Mouse (Mus musculus) heart, embryonic 15.5 days (tissue): ENCODE results near the gene Wnt9a. TPM values are rescaled to one million over a fixed set of nuclear protein-coding genes. Genes with fewer than 3 reads are reported as not detected.

Experiments
- ATAC-seq: fragments of 200-750 bp; cut with Nextera tagmentation; replicated peaks from 2 replicates; pipeline ENCODE4 v1.8.0; 2017; ENCODE audit warnings: low read depth, moderate TSS enrichment; ENCODE audit not compliant: insufficient number of reproducible peaks, insufficient read depth, low FRiP score
- H3K27ac ChIP-seq: fragments of 300-500 bp; sonication (generic); 2 replicates; pipeline ENCODE4 v1.5.1; 2015; ENCODE audit warnings: mild to moderate bottlenecking, inconsistent platforms
- H3K27me3 ChIP-seq: fragments of 300-500 bp; sonication (generic); 2 replicates; pipeline ENCODE4 v1.6.1; 2015; ENCODE audit warnings: inconsistent platforms
- H3K36me3 ChIP-seq: fragments of 300-500 bp; sonication (generic); 2 replicates; pipeline ENCODE4 v1.6.1; 2015; ENCODE audit warnings: mild to moderate bottlenecking, inconsistent platforms
- H3K4me1 ChIP-seq: fragments of 300-500 bp; sonication (generic); replicated peaks from 2 replicates; pipeline ENCODE4 v1.6.1; 2015; ENCODE audit warnings: inconsistent platforms
- H3K4me2 ChIP-seq: fragments of 300-500 bp; sonication (generic); 2 replicates; pipeline ENCODE4 v1.6.1; 2015; ENCODE audit warnings: inconsistent platforms, mild to moderate bottlenecking, moderate library complexity
- H3K4me3 ChIP-seq: fragments of 300-500 bp; sonication (generic); 2 replicates; pipeline ENCODE4 v1.5.1; 2015; ENCODE audit warnings: mild to moderate bottlenecking, inconsistent platforms
- H3K9ac ChIP-seq: fragments of 300-500 bp; sonication (generic); 2 replicates; pipeline ENCODE4 v1.6.1; 2015; ENCODE audit warnings: mild to moderate bottlenecking, inconsistent platforms
- H3K9me3 ChIP-seq: fragments of 300-500 bp; sonication (generic); replicated peaks from 2 replicates; pipeline ENCODE4 v1.6.1; 2016; ENCODE audit warnings: inconsistent platforms
- WGBS: fragments of 180-500 bp; shearing (Covaris S2); methylation state at CpG from one replicate; pipeline ENCODE4 v1.1.7; 2015; ENCODE audit warnings: mixed read lengths; 5-methylcytosine and 5-hydroxymethylcytosine counted together
- polyA plus RNA-seq: library from polyadenylated mRNA; unstranded; fragments of >200 nt; fragmentation: Nextera tagmentation; extraction: Ambion mirVana; gene quantifications from 2 replicates; pipeline ENCODE4 v1.2.1, GENCODE M21; 2015

The Wnt9a gene
- polyA plus RNA-seq, 1 experiment from 2014 or later: 2.3 TPM

GRCm38 (mm10) chr11:59305008-59305820 is 1.5 kb upstream of the Wnt9a start:
- Histone ChIP-seq H3K9ac (no peak overlapping the region), H3K9me3 (no peaks in the 10 kb centered on the region), H3K4me3 (no peak overlapping the region), H3K4me1 (peaks cover 41% of the 10 kb centered on the region), H3K27me3 (peaks cover 79% of the 10 kb centered on the region), H3K4me2 (no peak overlapping the region), H3K27ac (no peak overlapping the region), H3K36me3 (no peaks in the 10 kb centered on the region)
- no peak for ATAC-seq
- 35% methylated on average over 22 of the region's 22 CpGs for WGBS

- Histone ChIP-seq H3K27ac (no peak overlapping the region), H3K4me2 (peak overlapping the region; percentile 99), H3K36me3 (no peaks in the 10 kb centered on the region), H3K9ac (peak overlapping the region; percentile 75; the same call in 1 of the 2 replicates), H3K27me3 (peaks cover 74% of the 10 kb centered on the region), H3K4me3 (peak overlapping the region; percentile 78), H3K4me1 (peaks cover 41% of the 10 kb centered on the region), H3K9me3 (no peaks in the 10 kb centered on the region)
- no peak for ATAC-seq
- WGBS: 10% methylated on average over 10 of the region's 10 CpGs
These were observed 910 bp upstream of the Wnt9a start for GRCm38 (mm10) chr11:59305821-59306215.

GRCm38 (mm10) chr11:59307422-59308163 is 865 bp downstream of the Wnt9a start:
- H3K4me1 ChIP-seq: peaks cover 47% of the 10 kb centered on the region
- peak; percentile 42; the same call in 1 of the 2 replicates for ATAC-seq
- H3K27ac ChIP-seq: no peak overlapping the region
- WGBS: 2% methylated on average over 45 of the region's 45 CpGs
- H3K36me3 ChIP-seq: no peaks in the 10 kb centered on the region
- peak overlapping the region; percentile 99 for H3K4me2 ChIP-seq
- H3K4me3 ChIP-seq: peak overlapping the region; percentile 78
- peak overlapping the region; percentile 75; the same call in 1 of the 2 replicates for H3K9ac ChIP-seq
- no peaks in the 10 kb centered on the region for H3K9me3 ChIP-seq
- peaks cover 82% of the 10 kb centered on the region for H3K27me3 ChIP-seq

GRCm38 (mm10) chr11:59308164-59308542 is 1.4 kb downstream of the Wnt9a start:
- Histone ChIP-seq H3K4me2 (peak overlapping the region; percentile 99; the same call in 1 of the 2 replicates), H3K4me1 (peaks cover 52% of the 10 kb centered on the region), H3K4me3 (peak overlapping the region; percentile 78; the same call in 1 of the 2 replicates), H3K27ac (no peak overlapping the region), H3K27me3 (peaks cover 83% of the 10 kb centered on the region), H3K9me3 (no peaks in the 10 kb centered on the region), H3K9ac (no peak overlapping the region), H3K36me3 (no peaks in the 10 kb centered on the region)
- ATAC-seq: no peak
- 34% methylated on average over 12 of the region's 12 CpGs for whole genome bisulfite sequencing

- peaks cover 83% of the 10 kb centered on the region for H3K27me3 ChIP-seq
- H3K9ac ChIP-seq: 0 out of 2 replicates have a peak overlapping the region, but pooled peaks have one; percentile 15
- peaks cover 57% of the 10 kb centered on the region for H3K4me1 ChIP-seq
- ATAC-seq: no peak
- H3K4me2 ChIP-seq: peak overlapping the region; percentile 40
- WGBS: 46% methylated on average over 6 of the region's 6 CpGs
- peak overlapping the region; percentile 26 for H3K27ac ChIP-seq
- no peaks in the 10 kb centered on the region for H3K36me3 ChIP-seq
- H3K4me3 ChIP-seq: 0 out of 2 replicates have a peak overlapping the region, but pooled peaks have one; percentile 78
- no peaks in the 10 kb centered on the region for H3K9me3 ChIP-seq
These were observed 1.9 kb downstream of the Wnt9a start for GRCm38 (mm10) chr11:59308625-59309024.

- 0 out of 2 replicates have a peak overlapping the region, but pooled peaks have one; percentile 11 for H3K4me3 ChIP-seq
- H3K9me3 ChIP-seq: no peaks in the 10 kb centered on the region
- peak overlapping the region; percentile 15 for H3K9ac ChIP-seq
- ATAC-seq: peak; percentile 41; the same call in 1 of the 2 replicates
- no peaks in the 10 kb centered on the region for H3K36me3 ChIP-seq
- H3K4me1 ChIP-seq: peaks cover 55% of the 10 kb centered on the region
- 24% methylated on average over 12 of the region's 12 CpGs for WGBS
- H3K4me2 ChIP-seq: peak overlapping the region; percentile 40
- peak overlapping the region; percentile 26 for H3K27ac ChIP-seq
- peaks cover 77% of the 10 kb centered on the region for H3K27me3 ChIP-seq
These were observed 2.5 kb downstream of the Wnt9a start for GRCm38 (mm10) chr11:59309106-59309805.

DNA sequence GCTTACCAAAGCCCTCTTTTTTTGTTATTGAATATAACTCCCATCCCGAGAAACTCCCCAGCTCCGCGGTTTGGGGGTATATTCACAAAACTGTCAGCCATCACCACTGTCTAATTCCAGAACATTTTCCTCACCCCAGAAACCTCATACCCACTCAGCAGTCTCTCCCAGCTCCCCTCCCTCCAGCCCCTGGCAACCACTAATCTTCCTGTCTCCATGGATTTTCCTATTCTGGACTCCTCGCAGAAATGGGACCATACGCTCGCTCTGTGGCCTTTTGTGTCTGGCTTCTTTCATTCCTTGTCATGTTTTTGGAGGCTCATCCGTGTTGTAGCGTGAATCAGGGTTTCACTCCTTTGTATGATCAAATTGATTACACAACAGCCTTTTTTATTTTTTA is 3.2 kb downstream of the Wnt9a start:
- Histone ChIP-seq H3K27me3 (peaks cover 69% of the 10 kb centered on the region), H3K4me2 (no peak overlapping the region), H3K27ac (no peak overlapping the region), H3K4me3 (no peak overlapping the region), H3K9ac (no peak overlapping the region), H3K9me3 (no peaks in the 10 kb centered on the region), H3K36me3 (no peaks in the 10 kb centered on the region), H3K4me1 (peaks cover 55% of the 10 kb centered on the region)
- 66% methylated on average over 8 of the region's 8 CpGs for WGBS
- no peak for ATAC-seq

DNA sequence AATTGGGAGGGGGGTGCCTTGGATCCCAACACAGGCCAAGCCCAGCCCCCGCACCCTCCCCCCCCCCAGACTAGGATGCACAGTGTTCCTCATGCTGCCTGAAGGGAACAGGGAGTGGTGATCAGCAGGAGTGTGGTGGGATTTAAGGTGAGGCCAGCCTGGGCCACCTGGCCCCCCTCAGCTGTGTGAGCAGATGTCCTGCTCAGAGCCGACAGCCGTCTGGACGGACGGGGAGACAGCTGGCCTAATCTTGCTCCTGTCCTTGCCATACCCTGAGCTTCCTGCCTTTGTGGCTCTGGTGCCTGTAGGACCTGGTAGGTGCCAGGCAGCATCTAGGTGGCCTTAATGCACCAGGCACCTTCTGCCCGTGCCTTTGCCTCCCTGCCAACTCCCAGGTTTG is 5.3 kb downstream of the Wnt9a start:
- no peaks in the 10 kb centered on the region for H3K9me3 ChIP-seq
- 59% methylated on average over 6 of the region's 6 CpGs for WGBS
- no peak overlapping the region for H3K27ac ChIP-seq
- H3K27me3 ChIP-seq: peaks cover 56% of the 10 kb centered on the region
- H3K4me2 ChIP-seq: no peak overlapping the region
- H3K4me1 ChIP-seq: peaks cover 42% of the 10 kb centered on the region
- H3K4me3 ChIP-seq: no peak overlapping the region
- no peaks in the 10 kb centered on the region for H3K36me3 ChIP-seq
- H3K9ac ChIP-seq: no peak overlapping the region
- no peak for ATAC-seq

- Histone ChIP-seq H3K4me1 (peaks cover 37% of the 10 kb centered on the region), H3K27me3 (peaks cover 51% of the 10 kb centered on the region), H3K4me2 (no peak overlapping the region), H3K27ac (no peak overlapping the region), H3K36me3 (no peaks in the 10 kb centered on the region), H3K9me3 (no peaks in the 10 kb centered on the region), H3K9ac (no peak overlapping the region), H3K4me3 (no peak overlapping the region)
- no peak for ATAC-seq
- 36% methylated on average over 8 of the region's 8 CpGs for WGBS
These were observed 5.8 kb downstream of the Wnt9a start for GRCm38 (mm10) chr11:59312501-59312900.

- Histone ChIP-seq H3K27me3 (peaks cover 47% of the 10 kb centered on the region), H3K9ac (no peak overlapping the region)
- 53% methylated on average over 17 of the region's 17 CpGs for WGBS
These were observed 6.5 kb downstream of the Wnt9a start for GRCm38 (mm10) chr11:59313029-59313811.

More at GRCm38 (mm10) chr11:59313029-59313811, 6.5 kb downstream of the Wnt9a start:
- Histone ChIP-seq H3K4me1 (peaks cover 32% of the 10 kb centered on the region), H3K4me3 (no peak overlapping the region), H3K27ac (no peak overlapping the region), H3K36me3 (no peaks in the 10 kb centered on the region), H3K4me2 (no peak overlapping the region), H3K9me3 (no peaks in the 10 kb centered on the region)
- no peak for ATAC-seq
